Mouse (Mus musculus) kidney, adult 2 months (tissue): ENCODE data around the gene Mylk2.

ENCODE experiments used
- CTCF ChIP-seq: fragments of 200-500 bp; conservative IDR thresholded peaks from 2 replicates; pipeline ENCODE4 v1.5.1; 2011; ENCODE audit warnings: low read depth, mild to moderate bottlenecking, control low read depth, low read length, moderate library complexity, mixed read lengths; ENCODE audit not compliant: insufficient read depth, insufficient read length
- POLR2A ChIP-seq: fragments of 200-500 bp; IDR thresholded peaks from one replicate; pipeline ENCODE4 v1.6.1; 2011; ENCODE audit warnings: low read depth, low read length, control low read depth

- no peak for TF ChIP-seq CTCF
- no peak for TF ChIP-seq POLR2A
Measured at GRCm38 (mm10) chr2:152916111-152916510, 5.0 kb downstream of the Mylk2 start.
